Mouse (Mus musculus) brain, embryonic 18.5 days (tissue): ENCODE results near the gene Cyth1.

ENCODE experiments used
- DNase-seq: peaks from one replicate; pipeline ENCODE4 v3.0.0-alpha.2; 2012; ENCODE audit warnings: low read depth, low spot score

Cyth1 gene

DNA sequence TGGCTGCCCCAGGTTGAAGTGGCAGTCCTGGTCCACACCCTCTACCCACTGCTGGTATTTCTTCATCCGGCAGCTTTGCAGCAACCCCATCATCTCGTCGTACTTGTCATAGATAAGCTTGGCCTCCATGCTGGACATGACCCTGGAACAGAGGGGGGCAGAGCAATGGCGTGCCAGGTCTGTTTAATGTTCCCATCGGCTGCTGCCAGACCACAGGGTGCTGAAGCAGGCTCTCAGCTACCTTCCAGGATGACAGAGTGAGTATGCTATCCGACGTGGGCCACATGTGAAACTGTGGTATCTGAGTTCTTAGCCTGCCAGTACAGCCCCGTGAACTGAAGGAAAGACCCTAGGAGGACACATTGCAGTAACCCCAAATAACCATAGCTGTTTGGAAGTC is 129.6 kb downstream of the Cyth1 start:
- no peak for DNase-seq

DNA sequence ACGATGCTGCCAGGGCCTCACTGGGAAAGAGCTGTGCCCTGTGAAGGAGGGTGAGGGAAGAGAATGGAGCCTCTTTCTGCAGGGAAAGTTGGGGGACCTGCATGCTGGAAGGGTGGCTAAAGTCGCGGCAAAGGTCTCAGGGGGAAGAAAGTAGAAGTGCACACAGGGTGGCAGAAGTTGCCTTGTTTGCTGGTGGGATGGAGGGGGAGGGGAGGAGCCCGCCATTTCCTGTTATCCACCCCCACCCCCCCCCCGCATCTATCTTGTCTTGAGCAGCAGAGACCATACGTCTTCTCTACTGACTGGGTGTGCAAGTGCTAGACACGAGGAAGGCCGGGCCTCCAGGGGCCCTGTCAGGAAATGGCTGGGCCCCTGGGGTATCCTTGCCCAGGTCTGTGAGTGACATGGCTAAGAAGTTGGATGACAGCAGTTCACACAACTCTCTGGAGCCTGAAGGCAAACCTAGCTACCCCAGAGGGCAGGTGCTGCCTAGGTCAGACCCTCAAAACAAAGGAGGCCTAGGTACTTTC is 133.7 kb downstream of the Cyth1 start:
- DNase-seq, result no peak

DNA sequence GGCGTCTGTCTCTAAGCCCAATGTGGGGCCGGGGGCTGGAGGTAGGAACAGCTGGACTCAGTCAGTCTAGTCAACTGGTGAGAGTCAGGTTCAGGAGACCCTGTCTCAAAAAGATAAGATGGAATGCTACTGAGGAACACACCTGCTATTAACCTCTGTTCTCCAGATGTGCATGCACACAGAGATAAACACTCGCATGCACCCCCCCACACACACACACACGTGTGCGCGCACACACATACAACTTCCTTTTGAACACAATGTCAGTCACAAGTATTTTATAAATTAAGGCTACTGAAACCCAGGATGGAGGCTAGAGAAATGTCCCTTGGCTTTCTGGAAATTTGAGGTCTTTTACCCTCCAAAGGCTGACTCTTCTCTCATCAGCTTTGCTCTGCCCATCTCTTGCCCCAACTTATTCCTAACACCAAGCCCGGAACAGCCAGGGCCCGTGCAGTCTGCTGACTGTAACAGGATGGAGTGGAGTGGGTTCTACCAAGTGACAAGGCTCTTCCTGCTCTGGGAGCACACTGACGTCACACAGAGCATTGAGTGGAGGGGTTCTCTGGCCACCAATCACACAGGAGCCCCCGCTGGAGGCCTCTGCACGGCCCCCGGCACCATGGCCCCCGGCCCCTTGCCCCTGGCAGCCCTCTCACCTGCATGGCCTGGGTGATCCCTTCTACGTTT is 134.7 kb downstream of the Cyth1 start:
- DNase-seq, result no peak

DNA sequence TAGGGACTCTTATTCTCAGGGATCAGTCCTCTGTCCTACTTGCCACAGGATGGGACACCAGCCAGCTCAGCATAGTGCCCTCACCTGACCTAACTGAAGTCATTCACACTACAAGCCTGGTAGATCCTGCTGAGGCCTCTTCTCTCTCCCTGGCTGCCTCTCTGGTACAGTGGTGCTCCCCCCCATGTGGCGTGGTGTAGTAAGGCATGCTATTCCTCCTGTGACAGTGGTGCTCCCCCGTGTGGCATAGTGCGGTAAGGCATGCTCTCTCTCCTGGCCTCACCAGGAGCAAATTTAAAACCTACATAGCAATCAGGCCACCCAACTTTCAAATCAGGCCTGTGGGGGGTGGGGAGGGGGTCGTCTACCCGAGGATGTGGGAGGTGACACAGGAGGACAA is 144.4 kb downstream of the Cyth1 start:
- DNase-seq, result peak; percentile 30

DNA sequence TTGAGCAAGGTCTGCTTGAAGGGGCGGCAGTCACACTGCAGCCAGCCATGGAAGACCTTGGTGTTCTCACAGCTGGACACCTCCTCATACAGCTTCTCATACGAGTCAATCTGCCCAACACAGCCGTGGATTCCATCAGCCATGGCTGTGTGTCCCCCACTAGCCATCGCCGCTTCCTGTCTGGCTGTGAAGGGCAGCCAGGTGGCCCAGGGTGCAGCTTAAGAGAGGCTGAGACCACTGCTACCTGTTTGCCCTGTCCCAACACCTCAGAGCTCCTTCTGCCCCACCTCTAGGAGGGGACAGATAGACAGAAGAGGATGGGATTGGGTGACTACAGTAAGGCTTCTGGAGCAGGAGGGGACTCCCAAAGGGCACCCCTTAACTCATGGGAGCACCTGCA is 145.0 kb downstream of the Cyth1 start:
- no peak for DNase-seq

DNA sequence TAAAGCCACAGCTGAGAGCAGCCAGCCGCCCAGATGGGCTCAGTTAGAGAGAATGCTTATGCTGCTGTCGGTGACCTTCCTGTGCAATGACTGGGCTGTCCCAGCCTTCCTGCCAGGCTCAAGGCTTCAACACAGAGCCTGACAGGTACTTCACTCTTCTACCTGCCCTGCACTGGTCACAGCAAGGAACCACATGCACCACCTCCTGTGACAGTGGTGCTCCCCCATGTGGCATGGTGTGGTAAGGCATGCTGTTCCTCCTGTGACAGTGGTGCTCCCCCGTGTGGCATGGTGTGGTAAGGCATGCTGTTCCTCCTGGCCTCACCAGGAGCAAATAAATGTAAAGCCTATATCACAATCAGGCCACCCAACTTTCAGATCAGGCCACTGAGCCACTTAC is 145.6 kb downstream of the Cyth1 start:
- DNase-seq, result no peak

DNA sequence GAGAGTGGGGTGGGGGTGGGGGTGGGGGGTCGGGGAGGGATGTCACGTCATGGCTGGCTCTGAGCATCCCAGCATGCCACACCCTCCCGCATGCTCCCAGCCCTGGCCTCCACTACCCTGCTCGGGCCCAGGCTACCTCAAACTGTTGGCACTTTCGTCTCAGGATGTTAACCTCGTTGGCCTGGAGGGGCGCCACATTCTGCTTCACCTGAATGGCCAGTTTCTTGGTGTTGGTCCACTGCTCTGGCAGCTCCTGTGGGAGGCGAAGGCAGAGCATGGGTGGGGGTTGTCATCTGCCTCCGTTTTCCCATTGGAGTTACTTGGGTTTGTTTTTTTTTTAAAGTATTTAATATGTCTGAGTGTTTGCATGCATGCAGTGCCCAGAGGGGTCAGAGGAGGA is 147.3 kb downstream of the Cyth1 start:
- DNase-seq, result no peak

DNA sequence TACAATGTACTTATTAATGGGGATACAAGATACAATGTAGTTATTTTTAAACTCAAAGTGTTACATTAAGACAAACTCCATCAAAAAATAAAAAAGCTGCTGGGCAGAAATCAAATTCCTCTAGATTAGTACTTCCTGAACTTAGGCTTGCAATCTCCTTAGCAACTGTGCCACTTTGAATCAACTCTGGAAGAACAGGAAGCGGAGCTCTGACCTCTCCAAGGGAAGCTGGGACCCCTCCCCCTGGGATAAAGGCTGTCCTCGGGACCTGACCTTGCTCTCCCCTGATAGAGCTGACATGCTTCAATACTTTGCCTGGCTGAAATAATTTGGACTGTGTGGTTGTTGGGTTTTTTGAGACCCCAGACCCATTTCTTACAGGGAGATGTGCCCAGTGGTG is 151.7 kb downstream of the Cyth1 start:
- DNase-seq, result no peak

DNA sequence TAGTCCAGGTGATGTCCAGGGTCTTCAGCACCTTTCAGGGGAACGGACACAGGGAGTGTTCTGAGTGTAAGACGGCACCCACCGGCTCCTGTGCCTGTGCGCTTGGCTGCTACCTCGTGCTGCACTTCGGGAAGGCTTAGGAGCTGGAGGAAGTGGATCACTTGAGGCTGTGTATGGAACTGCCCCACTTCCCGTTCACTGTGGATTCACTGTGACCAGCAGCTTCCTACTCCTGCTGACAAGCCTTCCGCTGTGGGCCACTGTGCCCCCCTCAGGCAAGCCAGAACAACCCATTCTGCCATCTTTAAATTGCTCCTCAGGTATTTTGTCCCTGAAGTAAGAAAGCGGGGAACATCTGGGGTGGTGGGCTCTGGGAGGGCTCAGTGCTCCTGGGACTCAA is 153.4 kb downstream of the Cyth1 start:
- DNase-seq, result no peak

DNA sequence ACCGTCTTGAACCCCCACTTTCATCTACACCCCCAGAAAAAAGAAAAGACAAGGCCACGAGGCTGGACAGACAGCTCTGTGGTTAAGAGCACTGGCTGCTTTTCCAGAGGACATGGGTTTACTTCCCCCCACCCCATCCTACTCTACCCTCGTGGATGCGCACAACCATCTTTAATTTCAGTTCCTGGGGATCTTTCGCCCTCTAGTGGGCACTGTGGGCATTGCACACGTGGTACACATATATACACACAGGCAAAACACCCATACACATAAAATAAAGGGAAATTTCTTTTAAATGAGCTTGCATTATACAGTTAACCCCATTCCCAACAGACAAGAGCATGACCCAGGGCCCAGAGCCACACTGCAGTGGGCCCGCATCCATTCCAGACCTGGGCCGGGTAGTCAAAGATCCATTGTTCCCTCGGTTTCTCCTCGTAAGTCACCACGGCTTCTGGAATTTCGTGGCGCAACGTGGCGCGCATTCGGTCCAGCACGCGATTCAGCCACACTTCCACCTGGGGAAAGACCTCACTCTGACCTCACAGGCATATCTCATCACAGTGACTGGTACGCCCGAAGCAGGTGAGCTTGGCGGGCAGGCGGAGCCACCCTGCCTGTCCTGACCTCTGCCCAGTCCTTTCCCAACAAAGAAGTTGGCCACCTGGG is 157.3 kb downstream of the Cyth1 start:
- DNase-seq, result no peak

DNA sequence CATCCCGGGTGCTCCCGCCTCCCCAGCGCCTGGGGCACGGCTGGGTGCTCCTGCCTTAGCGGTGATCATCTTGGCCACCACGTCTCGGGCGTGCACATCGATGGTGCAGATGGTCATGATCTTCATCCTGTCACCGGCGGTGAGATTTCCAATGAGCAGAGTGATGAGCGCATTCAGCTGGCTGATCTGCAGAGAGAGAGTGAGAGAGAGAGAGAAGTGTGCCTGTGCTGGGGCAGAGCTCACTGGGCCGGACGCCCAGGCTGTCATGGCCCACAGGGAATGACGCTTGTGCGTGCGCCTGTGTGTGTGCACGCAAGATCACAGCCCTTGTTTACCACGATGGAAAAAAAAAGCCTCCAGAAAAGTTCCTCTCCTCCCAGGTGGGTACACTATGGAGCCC is 159.5 kb downstream of the Cyth1 start:
- no peak for DNase-seq

DNA sequence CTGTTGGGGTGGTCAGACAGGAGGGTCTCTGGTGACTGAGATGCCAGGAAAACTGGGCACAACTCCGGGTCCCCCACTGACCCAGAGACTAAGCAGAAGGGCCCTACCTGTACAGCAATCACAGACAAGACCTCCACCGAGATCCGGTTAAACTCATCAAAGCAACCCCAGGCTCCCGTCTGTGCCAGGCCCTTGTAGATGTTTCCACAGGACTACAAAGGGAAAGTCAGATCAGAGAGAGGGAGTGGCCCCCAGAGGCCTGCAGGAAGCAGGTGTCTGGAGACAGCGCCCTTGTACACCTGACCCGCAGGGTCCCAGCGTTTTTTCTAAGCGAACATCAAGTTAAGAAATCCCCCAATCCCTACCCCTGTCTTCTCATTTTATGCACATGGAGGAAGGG is 162.4 kb downstream of the Cyth1 start:
- DNase-seq, result no peak

DNA sequence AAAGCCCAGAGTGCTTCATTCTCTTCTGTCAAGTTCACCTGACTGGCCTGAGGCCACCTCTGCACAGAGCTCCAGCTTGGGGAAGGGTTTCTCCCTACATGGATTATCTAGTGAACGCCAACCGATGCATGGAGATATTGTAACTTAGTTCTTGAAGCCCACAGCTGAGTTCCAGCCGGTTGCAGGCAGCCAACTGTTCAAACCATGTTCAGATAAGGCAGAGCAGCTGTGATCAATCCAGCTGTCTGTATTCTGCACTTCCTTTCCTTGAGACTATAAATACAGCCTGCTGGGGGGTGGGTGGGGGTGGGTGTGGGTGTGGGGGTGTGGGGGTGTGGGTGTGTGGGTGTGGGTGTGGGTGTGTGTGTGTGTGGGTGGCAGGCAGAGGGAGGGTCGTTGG is 163.2 kb downstream of the Cyth1 start:
- no peak for DNase-seq

DNA sequence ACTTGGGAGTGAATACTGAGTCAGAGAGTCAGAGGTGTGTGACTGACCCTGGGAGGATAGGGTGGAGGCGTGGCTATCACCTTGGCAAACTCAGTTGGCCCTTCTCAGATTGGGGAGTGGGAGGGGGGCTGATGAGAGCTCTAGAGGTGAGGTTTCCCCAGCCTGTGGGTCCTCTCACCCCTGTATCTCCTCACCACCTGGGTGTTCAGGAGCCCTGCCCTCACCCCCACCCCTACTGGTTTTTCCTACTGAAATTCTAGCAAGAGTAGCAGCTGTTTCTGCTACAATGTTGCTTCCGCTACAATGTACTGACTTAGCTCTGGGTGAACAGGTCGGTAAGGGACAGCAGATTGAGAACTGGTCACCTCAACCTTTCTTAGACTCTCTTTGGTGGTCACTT is 164.1 kb downstream of the Cyth1 start:
- DNase-seq, result no peak

DNA sequence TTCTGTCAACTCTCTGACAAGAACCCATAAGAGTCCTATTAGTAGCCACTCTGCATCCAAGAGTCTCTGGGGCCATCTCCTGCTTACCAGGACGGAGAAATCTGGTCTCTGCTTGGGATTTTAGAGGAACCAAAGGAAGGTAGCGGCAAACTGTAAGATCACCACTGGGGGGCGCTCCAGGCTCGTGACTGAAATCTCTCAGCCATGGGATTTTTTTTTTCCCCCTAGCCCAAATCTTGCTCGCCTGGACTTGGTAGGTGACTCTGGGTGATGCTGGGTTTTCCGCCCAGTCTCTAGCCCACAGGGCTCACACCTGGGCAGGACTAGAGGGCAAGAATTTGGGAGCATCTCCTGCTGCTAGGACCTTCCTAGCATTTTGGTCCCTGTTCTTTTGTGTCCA is 164.6 kb downstream of the Cyth1 start:
- DNase-seq, result no peak

DNA sequence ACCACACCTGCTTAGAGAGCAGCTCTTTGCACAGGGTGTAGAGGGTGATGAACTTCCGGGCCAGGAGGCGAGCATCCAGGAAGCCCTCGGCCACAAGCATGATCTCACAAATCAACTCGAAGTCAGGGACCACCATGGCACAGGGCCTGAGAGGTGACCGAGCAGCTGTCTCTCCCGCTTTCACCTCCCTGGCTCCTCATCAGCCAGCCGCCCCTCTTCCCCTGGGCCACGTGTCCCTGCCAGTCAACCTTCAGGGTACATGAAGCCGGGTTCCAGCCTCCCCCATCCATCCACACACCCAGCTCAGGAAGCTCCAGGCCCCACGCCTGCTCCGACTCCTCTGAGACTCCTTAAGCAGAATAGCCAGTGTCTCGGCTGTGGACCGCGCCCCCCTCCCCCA is 166.1 kb downstream of the Cyth1 start:
- no peak for DNase-seq
